ENCODE assay signal across 13 mouse cellular contexts in the genomic region with DNA sequence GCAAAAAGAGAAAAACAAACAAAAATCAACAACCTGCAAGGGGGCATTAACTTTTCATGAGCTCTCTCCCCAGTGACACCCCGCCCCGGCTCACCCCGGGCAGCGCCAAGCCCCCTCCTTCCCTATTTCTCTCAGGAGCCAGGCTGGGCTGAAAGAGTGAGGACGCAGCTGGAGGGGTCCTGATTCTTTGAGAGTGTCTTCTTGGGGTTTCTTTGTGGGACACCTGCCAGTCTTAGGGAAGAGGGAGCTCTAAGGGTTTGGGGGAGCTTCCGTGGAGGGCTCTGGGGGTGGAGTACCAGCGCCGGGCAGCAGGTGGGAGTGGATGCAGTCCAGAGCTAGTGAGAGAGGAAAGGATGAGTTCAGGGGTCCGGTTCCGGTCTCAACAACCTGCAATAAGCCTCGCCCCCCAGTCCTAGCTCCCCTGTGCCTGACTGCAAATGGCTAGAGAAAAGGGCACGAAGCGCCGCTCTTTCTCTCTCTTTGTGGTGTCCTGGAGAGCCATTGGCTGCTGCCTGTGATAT. TPM values are rescaled to one million over a fixed set of nuclear protein-coding genes. Genes with fewer than 3 reads are reported as not detected.
A peak's percentile ranks its signal among the peaks of the same experiment; 100 is the strongest.
DNase-seq lines count a peak whose midpoint lies in the region; ATAC-seq and TF ChIP-seq lines count a peak whose summit lies in the region.
"Had no signal": no experiment of that assay in that cellular context is flagged by ENCODE, and none has a peak within 500 bp of the region (broad histone marks: within the 10 kb centered on the region; RNA-seq: fewer than 3 reads in every experiment).

No protein-coding gene starts in this region.

- no peak overlapping the region for H3K27ac ChIP-seq in lung, embryonic 14.5 days (ENCODE audit: low read depth)
- peak overlapping the region; percentile 16; the same call in 1 of the 2 replicates for H3K27ac ChIP-seq in forebrain, embryonic 12.5 days
- H3K27ac ChIP-seq in limb, embryonic 10.5 days, result peak overlapping the region; percentile 70; the same call in 1 of the 2 replicates

- no peaks in the 10 kb centered on the region for H3K4me1 ChIP-seq in lung, embryonic 14.5 days (ENCODE audit: insufficient read depth)
- peaks cover 60% of the 10 kb centered on the region for H3K4me1 ChIP-seq in forebrain, embryonic 12.5 days
- H3K4me1 ChIP-seq in limb, embryonic 10.5 days, result peaks cover 42% of the 10 kb centered on the region

- H3K9me3 ChIP-seq in lung, embryonic 14.5 days (ENCODE audit: low read depth, low read length), result no peaks in the 10 kb centered on the region
- no peaks in the 10 kb centered on the region for H3K9me3 ChIP-seq in forebrain, embryonic 12.5 days
- H3K9me3 ChIP-seq in limb, embryonic 10.5 days (replicated peaks), result no peaks in the 10 kb centered on the region

- 4% methylated on average over 14 of the region's 14 CpGs for WGBS in lung, embryonic 14.5 days
- WGBS in forebrain, embryonic 12.5 days, result 4% methylated on average over 14 of the region's 14 CpGs
- WGBS in limb, embryonic 10.5 days, result 2% methylated on average over 14 of the region's 14 CpGs

- H3K27me3 ChIP-seq in lung, embryonic 14.5 days (ENCODE audit: insufficient read depth, low read length), result peaks cover 30% of the 10 kb centered on the region
- H3K27me3 ChIP-seq in forebrain, embryonic 12.5 days, result peaks cover 70% of the 10 kb centered on the region
- peaks cover 72% of the 10 kb centered on the region for H3K27me3 ChIP-seq in limb, embryonic 10.5 days (ENCODE audit: low read depth, poor library complexity, severe bottlenecking)

- DNase-seq in lung, embryonic 14.5 days, result no peak
- DNase-seq in lung, postnatal 36 days, result no peak
- DNase-seq in limb, embryonic 10.5 days (ENCODE audit: low spot score), result no peak
- DNase-seq in retina, embryonic 14.5 days (ENCODE audit: low spot score), result peak; percentile 59
- DNase-seq in c-Kit-positive CD71-positive TER-119-positive erythroid progenitor cells, embryonic 14.5 days (ENCODE audit: low spot score), result no peak
- DNase-seq in frontal cortex, adult 2 months (ENCODE audit: extremely low spot score in 1 of 2, low spot score in 1 of 2), result no peak
- DNase-seq: adrenal gland, postnatal 36 days; cerebellum, postnatal 36 days; gastrocnemius, postnatal 10 days; lung, adult 2 months; spleen, adult 18-20 months had no signal

- no peaks in the 10 kb centered on the region for H3K36me3 ChIP-seq in lung, embryonic 14.5 days (ENCODE audit: insufficient read depth)
- H3K36me3 ChIP-seq in forebrain, embryonic 12.5 days (replicated peaks), result no peaks in the 10 kb centered on the region
- no peaks in the 10 kb centered on the region for H3K36me3 ChIP-seq in limb, embryonic 10.5 days

- TF ChIP-seq CTCF in lung, embryonic 14.5 days (IDR thresholded peaks at IDR 0.05; ENCODE audit: low read depth), result peak; percentile 24; the same call in 1 of the 2 replicates

- no peak overlapping the region for H3K4me3 ChIP-seq in lung, embryonic 14.5 days (ENCODE audit: low read depth, low read length)
- peak overlapping the region; percentile 12 for H3K4me3 ChIP-seq in forebrain, embryonic 12.5 days (replicated peaks)
- H3K4me3 ChIP-seq in limb, embryonic 10.5 days, result peak overlapping the region; percentile 35

- ATAC-seq in lung, embryonic 14.5 days (ENCODE audit: insufficient read depth), result no peak
- peak; percentile 3; the same call in 1 of the 2 replicates for ATAC-seq in forebrain, embryonic 12.5 days (ENCODE audit: low FRiP score)
- ATAC-seq in megakaryocyte progenitor cell, adult 5-6 weeks (replicated peaks; ENCODE audit: poor library complexity), result no peak

- no peak overlapping the region for H3K9ac ChIP-seq in lung, embryonic 14.5 days
- H3K9ac ChIP-seq in forebrain, embryonic 12.5 days, result no peak overlapping the region

- no peak overlapping the region; the same call in 1 of the 2 replicates for H3K4me2 ChIP-seq in lung, embryonic 14.5 days
- peak overlapping the region; percentile 46 for H3K4me2 ChIP-seq in forebrain, embryonic 12.5 days

RNA-seq across cellular contexts. Expression of a gene that starts 32.8 kb away (rescaled TPM):
- polyA plus RNA-seq in lung, embryonic 14.5 days (2014; fragmentation: Nextera tagmentation; extraction: Ambion mirVana), result 6.9 and 8.3 TPM in 2 replicates
- polyA plus RNA-seq in forebrain, embryonic 12.5 days (2016; fragmentation: Nextera tagmentation; extraction: Ambion mirVana), result 2.8 and 3.1 TPM in 2 replicates
- polyA plus RNA-seq in limb, embryonic 10.5 days (2016; fragmentation: Nextera tagmentation; extraction: Ambion mirVana), result 1.0 and 2.1 TPM in 2 replicates
- 4.7 and 5.5 TPM in 2 replicates for total RNA-seq in megakaryocyte progenitor cell, adult 5-6 weeks (2015)
- total RNA-seq in megakaryocyte progenitor cell, adult 5-6 weeks (2017), result 2.4 and 3.5 TPM in 2 replicates
- 0.78 and 0.82 TPM in 2 replicates for polyA plus RNA-seq in frontal cortex, adult 2 months (2012; rRNA removed)
